Mouse (Mus musculus) stomach, embryonic 14.5 days (tissue): ENCODE measurements around the gene Cd300lf. TPM values are rescaled to one million over a fixed set of nuclear protein-coding genes. Genes with fewer than 3 reads are reported as not detected.

ENCODE experiments used
- ATAC-seq: fragments of 200-750 bp; cut with Nextera tagmentation; 2 replicates; pipeline ENCODE4 v1.8.0; 2017; ENCODE audit warnings: low read depth, moderate TSS enrichment; ENCODE audit not compliant: insufficient number of reproducible peaks, insufficient read depth, low FRiP score
- H3K27ac ChIP-seq: fragments of 300-500 bp; sonication (generic); 2 replicates; pipeline ENCODE4 v1.5.1; 2014; ENCODE audit warnings: mild to moderate bottlenecking, low read length, moderate library complexity, mixed read lengths
- H3K27me3 ChIP-seq: fragments of 300-500 bp; sonication (generic); 2 replicates; pipeline ENCODE4 v1.6.1; 2014; ENCODE audit warnings: low read length, control low read depth, mixed read lengths; ENCODE audit not compliant: control insufficient read depth, insufficient read depth
- H3K36me3 ChIP-seq: fragments of 300-500 bp; sonication (generic); 2 replicates; pipeline ENCODE4 v1.6.1; 2014; ENCODE audit warnings: mild to moderate bottlenecking, control low read depth, low read length, moderate library complexity, mixed read lengths; ENCODE audit not compliant: control insufficient read depth, insufficient read depth
- H3K4me1 ChIP-seq: fragments of 300-500 bp; sonication (generic); 2 replicates; pipeline ENCODE4 v1.6.1; 2014; ENCODE audit warnings: low read length, control low read depth, mixed read lengths; ENCODE audit not compliant: control insufficient read depth, insufficient read depth
- H3K4me2 ChIP-seq: fragments of 300-500 bp; sonication (generic); replicated peaks from 2 replicates; pipeline ENCODE4 v1.6.1; 2014; ENCODE audit warnings: low read depth, low read length, control low read depth
- H3K4me3 ChIP-seq: fragments of 300-500 bp; sonication (generic); 2 replicates; pipeline ENCODE4 v1.5.1; 2014; ENCODE audit warnings: low read depth, low read length, control low read depth
- H3K9ac ChIP-seq: fragments of 300-500 bp; sonication (generic); replicated peaks from 2 replicates; pipeline ENCODE4 v1.6.1; 2014; ENCODE audit warnings: low read depth, mild to moderate bottlenecking, control low read depth, low read length, moderate library complexity, mixed read lengths
- H3K9me3 ChIP-seq: fragments of 300-500 bp; sonication (generic); 2 replicates; pipeline ENCODE4 v1.6.1; 2016; ENCODE audit warnings: low read depth, low read length, control low read depth; ENCODE audit not compliant: control insufficient read depth
- WGBS: fragments of 180-500 bp; shearing (Covaris S2); extraction: QIAGEN DNeasy Blood & Tissue Kit; methylation state at CpG from one replicate; pipeline ENCODE4 v1.1.7; 2014; 5-methylcytosine and 5-hydroxymethylcytosine counted together
- polyA plus RNA-seq: library from polyadenylated mRNA; unstranded; fragments of >200 nt; fragmentation: Nextera tagmentation; extraction: Ambion mirVana; gene quantifications from 2 replicates; pipeline ENCODE4 v1.2.1, GENCODE M21; 2014

The Cd300lf gene
- polyA plus RNA-seq, 1 experiment from 2014 or later: 0.33 TPM

- peaks cover 4% of the 10 kb centered on the region for H3K27me3 ChIP-seq
- no peak overlapping the region for H3K27ac ChIP-seq
- no peak overlapping the region for H3K4me3 ChIP-seq
- no peak overlapping the region for H3K9ac ChIP-seq
- no peaks in the 10 kb centered on the region for H3K9me3 ChIP-seq
- H3K36me3 ChIP-seq: no peaks in the 10 kb centered on the region
- peaks cover 19% of the 10 kb centered on the region for H3K4me1 ChIP-seq
- H3K4me2 ChIP-seq: no peak overlapping the region
- no peak for ATAC-seq
- WGBS: 5% methylated on average over 5 of the region's 5 CpGs
Observed at GRCm38 (mm10) chr11:115155053-115155634, 21.4 kb upstream of the Cd300lf start.

GRCm38 (mm10) chr11:115153699-115154292 lies 20.0 kb upstream of the Cd300lf start:
- WGBS: 1% methylated on average over 35 of the region's 35 CpGs
- peak; percentile 74 for ATAC-seq
- H3K4me2 ChIP-seq: peak overlapping the region; percentile 50
- H3K4me1 ChIP-seq: peaks cover 19% of the 10 kb centered on the region
- no peaks in the 10 kb centered on the region for H3K9me3 ChIP-seq
- 0 out of 2 replicates have a peak overlapping the region, but pooled peaks have one; percentile 3 for H3K9ac ChIP-seq
- peaks cover 4% of the 10 kb centered on the region for H3K27me3 ChIP-seq
- no peak overlapping the region for H3K27ac ChIP-seq
- no peaks in the 10 kb centered on the region for H3K36me3 ChIP-seq
- peak overlapping the region; percentile 26 for H3K4me3 ChIP-seq

- Histone ChIP-seq H3K4me2 (no peak overlapping the region), H3K4me1 (peaks cover 14% of the 10 kb centered on the region), H3K4me3 (no peak overlapping the region), H3K9ac (no peak overlapping the region), H3K36me3 (no peaks in the 10 kb centered on the region), H3K27me3 (peaks cover 4% of the 10 kb centered on the region), H3K9me3 (no peaks in the 10 kb centered on the region), H3K27ac (no peak overlapping the region)
- WGBS: 77% methylated on average over 9 of the region's 9 CpGs
- no peak for ATAC-seq
Observed at GRCm38 (mm10) chr11:115153088-115153487, 19.3 kb upstream of the Cd300lf start.

GRCm38 (mm10) chr11:115151755-115152429 lies 18.1 kb upstream of the Cd300lf start:
- ATAC-seq: no peak
- no peaks in the 10 kb centered on the region for H3K9me3 ChIP-seq
- peaks cover 4% of the 10 kb centered on the region for H3K27me3 ChIP-seq
- no peak overlapping the region for H3K9ac ChIP-seq
- H3K27ac ChIP-seq: no peak overlapping the region
- H3K4me1 ChIP-seq: peaks cover 11% of the 10 kb centered on the region; the same call in 1 of the 2 replicates
- no peak overlapping the region; the same call in 1 of the 2 replicates for H3K4me3 ChIP-seq
- H3K36me3 ChIP-seq: no peaks in the 10 kb centered on the region
- WGBS: 5% methylated on average over 15 of the region's 15 CpGs
- H3K4me2 ChIP-seq: peak overlapping the region; percentile 39

- Histone ChIP-seq H3K9me3 (no peaks in the 10 kb centered on the region), H3K4me2 (no peak overlapping the region), H3K27me3 (peaks cover 4% of the 10 kb centered on the region), H3K4me3 (no peak overlapping the region), H3K4me1 (peaks cover 11% of the 10 kb centered on the region; the same call in 1 of the 2 replicates), H3K27ac (no peak overlapping the region), H3K36me3 (no peaks in the 10 kb centered on the region), H3K9ac (no peak overlapping the region)
- 50% methylated on average over 6 of the region's 6 CpGs for WGBS
- ATAC-seq: no peak
Observed at GRCm38 (mm10) chr11:115150741-115151254, 17.0 kb upstream of the Cd300lf start.

- no peaks in the 10 kb centered on the region for H3K9me3 ChIP-seq
- no peak overlapping the region for H3K4me3 ChIP-seq
- H3K9ac ChIP-seq: no peak overlapping the region
- H3K36me3 ChIP-seq: no peaks in the 10 kb centered on the region
- 83% methylated on average over 4 of the region's 4 CpGs for WGBS
- no peak overlapping the region for H3K4me2 ChIP-seq
- no peaks in the 10 kb centered on the region for H3K27me3 ChIP-seq
- 0 out of 2 replicates have a peak, but pooled peaks cover 4% of the 10 kb centered on the region for H3K4me1 ChIP-seq
- no peak overlapping the region for H3K27ac ChIP-seq
- no peak for ATAC-seq
Observed at GRCm38 (mm10) chr11:115147813-115148212, 14.0 kb upstream of the Cd300lf start.

- no peak overlapping the region for H3K9ac ChIP-seq
- no peak for ATAC-seq
- H3K4me3 ChIP-seq: no peak overlapping the region
- H3K4me1 ChIP-seq: no peaks in the 10 kb centered on the region
- no peak overlapping the region for H3K27ac ChIP-seq
- no peaks in the 10 kb centered on the region for H3K27me3 ChIP-seq
- H3K9me3 ChIP-seq: no peaks in the 10 kb centered on the region
- H3K36me3 ChIP-seq: no peaks in the 10 kb centered on the region
- WGBS: 82% methylated on average over 2 of the region's 2 CpGs
- no peak overlapping the region for H3K4me2 ChIP-seq
Observed at GRCm38 (mm10) chr11:115141970-115142369, 8.2 kb upstream of the Cd300lf start.

- 80% methylated on average over 5 of the region's 5 CpGs for WGBS
Observed at GRCm38 (mm10) chr11:115138597-115139262, 4.9 kb upstream of the Cd300lf start.

More at GRCm38 (mm10) chr11:115138597-115139262, 4.9 kb upstream of the Cd300lf start:
- no peaks in the 10 kb centered on the region for H3K36me3 ChIP-seq
- no peak overlapping the region for H3K9ac ChIP-seq
- H3K4me3 ChIP-seq: no peak overlapping the region
- ATAC-seq: no peak
- no peak overlapping the region for H3K4me2 ChIP-seq
- H3K27ac ChIP-seq: no peak overlapping the region
- H3K4me1 ChIP-seq: no peaks in the 10 kb centered on the region
- no peaks in the 10 kb centered on the region for H3K27me3 ChIP-seq
- no peaks in the 10 kb centered on the region for H3K9me3 ChIP-seq
